Mouse (Mus musculus) cortical plate, adult 2 months (tissue): ENCODE measurements at regions not wholly inside any gene's neighbourhood (a gene's known extent, or its start where the extent isn't known, plus 50 kb on each side); places are given as distances from the start of the nearest gene placed in this dataset.

ENCODE experiments used
- CTCF ChIP-seq: fragments of 200-500 bp; IDR thresholded peaks from 2 replicates; pipeline ENCODE4 v1.5.1; 2011; ENCODE audit warnings: mild to moderate bottlenecking, control low read depth, low read length; ENCODE audit not compliant: insufficient read depth; ENCODE audit errors: extremely low read depth
- POLR2A ChIP-seq: fragments of 200-500 bp; IDR thresholded peaks from 2 replicates; pipeline ENCODE4 v1.6.1; 2011; ENCODE audit warnings: mild to moderate bottlenecking, low read length, control low read depth; ENCODE audit not compliant: insufficient read depth; ENCODE audit errors: extremely low read depth

GRCm38 (mm10) chr7:40276116-40276515 is 622.0 kb upstream of the Vstm2b start:
- TF ChIP-seq CTCF: no peak
- no peak for TF ChIP-seq POLR2A
